Mouse (Mus musculus) limb, embryonic 14.5 days (tissue): ENCODE data around the gene Cadm1. TPM values are rescaled to one million over a fixed set of nuclear protein-coding genes. Genes with fewer than 3 reads are reported as not detected.
A peak's percentile ranks its signal among the peaks of the same experiment; 100 is the strongest.

ENCODE experiments used
- ATAC-seq: fragments of 200-750 bp; cut with Nextera tagmentation; 2 replicates; pipeline ENCODE4 v1.8.0; 2017; ENCODE audit warnings: low read depth, moderate number of reproducible peaks, moderate TSS enrichment; ENCODE audit not compliant: low FRiP score
- DNase-seq: peaks from one replicate; pipeline ENCODE4 v3.0.0-alpha.2; 2015; ENCODE audit warnings: low spot score
- H3K27ac ChIP-seq: fragments of 300-500 bp; sonication (generic); replicated peaks from 2 replicates; pipeline ENCODE4 v1.5.1; 2014; ENCODE audit warnings: low read depth, mild to moderate bottlenecking, low read length, moderate library complexity, mixed read lengths
- H3K27me3 ChIP-seq: fragments of 300-500 bp; sonication (generic); 2 replicates; pipeline ENCODE4 v1.6.1; 2014; ENCODE audit warnings: low read length, mixed read lengths; ENCODE audit not compliant: control insufficient read depth, insufficient read depth
- H3K36me3 ChIP-seq: fragments of 300-500 bp; sonication (generic); 2 replicates; pipeline ENCODE4 v1.6.1; 2014; ENCODE audit warnings: mild to moderate bottlenecking, low read length, moderate library complexity, mixed read lengths; ENCODE audit not compliant: control insufficient read depth, insufficient read depth
- H3K4me1 ChIP-seq: fragments of 300-500 bp; sonication (generic); 2 replicates; pipeline ENCODE4 v1.6.1; 2014; ENCODE audit warnings: antibody characterized with exemption, low read length, mixed read lengths; ENCODE audit not compliant: control insufficient read depth, insufficient read depth
- H3K4me2 ChIP-seq: fragments of 300-500 bp; sonication (generic); replicated peaks from 2 replicates; pipeline ENCODE4 v1.6.1; 2014; ENCODE audit warnings: low read depth, mild to moderate bottlenecking, low read length, moderate library complexity; ENCODE audit not compliant: severe bottlenecking
- H3K4me3 ChIP-seq: fragments of 300-500 bp; sonication (generic); replicated peaks from 2 replicates; pipeline ENCODE4 v1.5.1; 2014; ENCODE audit warnings: low read length
- H3K9ac ChIP-seq: fragments of 300-500 bp; sonication (generic); 2 replicates; pipeline ENCODE4 v1.6.1; 2014; ENCODE audit warnings: mild to moderate bottlenecking, low read depth, low read length, moderate library complexity; ENCODE audit not compliant: severe bottlenecking
- H3K9me3 ChIP-seq: fragments of 300-500 bp; sonication (generic); 2 replicates; pipeline ENCODE4 v1.6.1; 2016; ENCODE audit warnings: low read length; ENCODE audit not compliant: control insufficient read depth
- POLR2A ChIP-seq: fragments of 200-500 bp; IDR thresholded peaks from 2 replicates; pipeline ENCODE4 v1.8.0; 2012; ENCODE audit warnings: inconsistent platforms, mild to moderate bottlenecking, moderate library complexity, borderline replicate concordance; ENCODE audit not compliant: insufficient read depth, insufficient read length; ENCODE audit errors: extremely low read depth
- WGBS: fragments of 180-500 bp; shearing (Covaris S2); extraction: QIAGEN DNeasy Blood & Tissue Kit; methylation state at CpG from one replicate; pipeline ENCODE4 v1.1.7; 2014; 5-methylcytosine and 5-hydroxymethylcytosine counted together
- polyA plus RNA-seq, 2 experiments: library from polyadenylated mRNA; depleted of rRNA in 1 of 2; stranded (reverse) in 1 of 2; unstranded in 1 of 2; fragments of >200 nt; fragmentation: Nextera tagmentation in 1 of 2; extraction: Ambion mirVana in 1 of 2; gene quantifications; 2 replicates each; pipeline versions ENCODE4 v1.2.1 to v1.2.3; 2012 to 2014

Cadm1 gene
- polyA plus RNA-seq, 2 experiments: 15.4 to 37.5 TPM

DNA sequence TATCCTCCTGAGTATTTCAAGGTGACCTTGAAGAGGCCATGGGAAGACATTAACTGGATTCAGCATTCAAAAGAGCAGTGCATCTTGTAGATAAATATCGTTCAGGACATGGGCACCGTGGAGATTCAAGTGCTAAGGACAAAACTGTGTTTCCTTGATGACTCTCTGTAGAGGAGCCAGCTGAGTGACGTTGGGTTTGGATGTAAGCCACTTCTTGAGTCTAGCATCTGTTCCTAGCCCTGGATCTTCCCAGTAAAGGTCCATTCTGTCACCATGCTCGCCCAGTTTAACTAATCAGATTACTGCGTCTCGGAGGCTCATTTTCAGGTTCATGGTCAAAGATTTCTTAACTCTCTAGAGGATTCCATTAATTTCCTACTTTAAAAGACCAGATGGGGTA, 85.1 kb downstream of the Cadm1 start:
- H3K36me3 ChIP-seq: no peaks in the 10 kb centered on the region
- no peak overlapping the region for H3K27ac ChIP-seq
- no peaks in the 10 kb centered on the region; the same call in 1 of the 2 replicates for H3K27me3 ChIP-seq
- H3K9ac ChIP-seq: no peak overlapping the region
- no peaks in the 10 kb centered on the region for H3K9me3 ChIP-seq
- no peak for ATAC-seq
- DNase-seq: no peak
- WGBS: 71% methylated on average over 6 of the region's 6 CpGs
- no peak for TF ChIP-seq POLR2A
- peaks cover 12% of the 10 kb centered on the region for H3K4me1 ChIP-seq
- no peak overlapping the region for H3K4me3 ChIP-seq
- no peak overlapping the region for H3K4me2 ChIP-seq

DNA sequence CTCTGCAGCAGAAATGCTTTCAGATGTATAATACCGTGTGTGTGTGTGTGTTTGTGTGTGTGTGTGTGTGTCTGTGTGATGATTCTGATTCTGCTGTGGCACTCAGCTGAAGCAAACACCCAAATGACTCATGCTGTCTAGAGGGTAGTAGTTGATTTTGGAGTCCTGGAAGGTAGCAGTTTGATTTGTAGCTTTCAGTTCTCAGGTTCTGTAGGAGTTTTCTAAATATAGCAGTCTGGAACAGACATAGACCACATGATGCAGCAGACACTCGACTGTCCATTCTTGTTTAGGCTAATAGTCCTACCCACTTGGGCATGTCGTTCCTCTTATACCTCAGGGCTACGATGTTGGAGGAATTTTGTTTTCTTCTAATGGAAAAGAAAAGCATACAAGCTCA, 86.4 kb downstream of the Cadm1 start:
- Histone ChIP-seq H3K4me2 (no peak overlapping the region), H3K9me3 (no peaks in the 10 kb centered on the region), H3K27ac (no peak overlapping the region), H3K27me3 (no peaks in the 10 kb centered on the region; the same call in 1 of the 2 replicates), H3K36me3 (no peaks in the 10 kb centered on the region), H3K4me3 (no peak overlapping the region), H3K9ac (no peak overlapping the region), H3K4me1 (peaks cover 16% of the 10 kb centered on the region)
- no peak for ATAC-seq
- no peak for TF ChIP-seq POLR2A
- 61% methylated on average over 4 of the region's 4 CpGs for WGBS
- DNase-seq: no peak

DNA sequence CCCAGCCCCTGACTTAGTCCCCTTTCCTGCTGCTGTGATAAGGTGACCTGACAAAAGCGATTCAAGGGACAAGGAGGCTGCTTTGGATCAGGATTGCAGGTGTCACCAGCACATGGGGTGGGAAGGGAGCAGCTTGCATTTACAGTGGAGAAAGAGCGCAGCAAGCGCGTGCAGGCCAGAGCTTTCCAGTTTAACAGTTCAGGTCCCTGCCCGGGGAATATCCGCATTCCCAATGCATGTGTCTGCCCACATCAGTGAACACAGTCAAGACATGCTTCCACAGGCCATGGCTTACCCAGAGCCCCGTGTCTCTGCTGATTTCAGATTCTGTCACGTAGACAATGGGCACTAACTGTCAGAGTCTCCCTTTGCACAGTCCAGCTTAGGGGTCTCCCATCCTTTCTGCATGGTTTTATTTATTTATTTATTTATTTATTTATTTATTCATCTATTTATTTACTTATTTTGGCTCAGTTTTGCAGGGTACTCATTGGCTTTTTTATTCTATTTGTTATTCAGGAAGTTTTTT, 89.6 kb downstream of the Cadm1 start:
- Histone ChIP-seq H3K36me3 (no peaks in the 10 kb centered on the region), H3K4me2 (no peak overlapping the region), H3K27me3 (no peaks in the 10 kb centered on the region), H3K9me3 (no peaks in the 10 kb centered on the region), H3K4me3 (no peak overlapping the region), H3K27ac (no peak overlapping the region), H3K9ac (no peak overlapping the region), H3K4me1 (peaks cover 21% of the 10 kb centered on the region)
- DNase-seq (no peak), ATAC-seq (no peak)
- 66% methylated on average over 8 of the region's 8 CpGs for WGBS
- no peak for TF ChIP-seq POLR2A

DNA sequence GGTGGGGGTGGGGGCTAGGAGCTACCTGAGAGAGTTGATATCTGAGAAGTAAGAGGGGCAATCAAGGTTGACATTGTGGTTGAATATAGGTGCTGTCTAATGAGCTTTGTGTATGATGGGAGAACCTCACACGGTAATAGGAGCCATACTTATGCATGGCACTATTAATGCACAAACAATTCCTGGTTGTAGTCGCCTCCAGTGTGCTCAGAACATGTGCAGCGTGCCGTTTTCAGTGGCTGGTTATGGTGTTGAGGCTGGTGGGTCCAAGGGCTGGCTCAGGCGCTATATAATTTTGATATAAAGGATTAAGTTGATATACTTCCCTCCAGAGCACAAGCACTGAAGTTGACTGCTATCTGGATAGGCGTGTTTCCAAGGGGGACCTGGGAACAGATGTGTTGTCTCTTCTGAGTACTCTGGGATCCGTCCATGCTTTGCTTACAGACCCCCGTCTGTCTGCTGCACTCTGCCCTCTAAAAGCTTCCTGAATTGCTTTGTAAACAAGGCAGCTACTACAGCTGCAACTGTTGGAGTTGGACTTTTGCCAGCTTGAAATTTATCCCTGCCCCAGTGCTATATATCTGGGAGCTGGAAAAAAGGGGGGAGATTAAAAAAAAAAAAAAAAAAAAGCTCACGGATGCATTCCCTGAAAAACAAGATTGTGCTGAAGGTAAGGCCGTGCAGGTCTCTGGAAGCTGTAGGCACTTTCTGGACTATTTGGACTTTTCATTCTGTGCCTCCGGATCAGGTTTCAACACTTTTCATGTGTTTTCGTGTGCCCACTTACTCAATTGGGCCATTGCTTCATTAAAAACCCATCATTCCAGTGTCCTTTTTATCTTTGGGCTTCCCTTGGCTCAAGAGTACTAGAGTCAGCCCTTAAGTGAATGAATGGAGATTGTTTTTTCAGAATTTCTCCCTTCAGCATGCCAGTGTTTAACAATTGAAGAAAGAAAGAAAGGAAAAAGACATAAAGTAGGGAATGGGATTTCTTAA, 93.8 kb downstream of the Cadm1 start:
- DNase-seq (peak; percentile 55), ATAC-seq (no peak; the same call in 1 of the 2 replicates)
- H3K27ac ChIP-seq: no peak overlapping the region
- H3K27me3 ChIP-seq: no peaks in the 10 kb centered on the region
- TF ChIP-seq POLR2A: no peak
- H3K9me3 ChIP-seq: no peaks in the 10 kb centered on the region
- H3K36me3 ChIP-seq: no peaks in the 10 kb centered on the region
- peaks cover 31% of the 10 kb centered on the region for H3K4me1 ChIP-seq
- no peak overlapping the region for H3K4me3 ChIP-seq
- H3K9ac ChIP-seq: no peak overlapping the region
- H3K4me2 ChIP-seq: no peak overlapping the region
- WGBS: 28% methylated on average over 12 of the region's 12 CpGs

DNA sequence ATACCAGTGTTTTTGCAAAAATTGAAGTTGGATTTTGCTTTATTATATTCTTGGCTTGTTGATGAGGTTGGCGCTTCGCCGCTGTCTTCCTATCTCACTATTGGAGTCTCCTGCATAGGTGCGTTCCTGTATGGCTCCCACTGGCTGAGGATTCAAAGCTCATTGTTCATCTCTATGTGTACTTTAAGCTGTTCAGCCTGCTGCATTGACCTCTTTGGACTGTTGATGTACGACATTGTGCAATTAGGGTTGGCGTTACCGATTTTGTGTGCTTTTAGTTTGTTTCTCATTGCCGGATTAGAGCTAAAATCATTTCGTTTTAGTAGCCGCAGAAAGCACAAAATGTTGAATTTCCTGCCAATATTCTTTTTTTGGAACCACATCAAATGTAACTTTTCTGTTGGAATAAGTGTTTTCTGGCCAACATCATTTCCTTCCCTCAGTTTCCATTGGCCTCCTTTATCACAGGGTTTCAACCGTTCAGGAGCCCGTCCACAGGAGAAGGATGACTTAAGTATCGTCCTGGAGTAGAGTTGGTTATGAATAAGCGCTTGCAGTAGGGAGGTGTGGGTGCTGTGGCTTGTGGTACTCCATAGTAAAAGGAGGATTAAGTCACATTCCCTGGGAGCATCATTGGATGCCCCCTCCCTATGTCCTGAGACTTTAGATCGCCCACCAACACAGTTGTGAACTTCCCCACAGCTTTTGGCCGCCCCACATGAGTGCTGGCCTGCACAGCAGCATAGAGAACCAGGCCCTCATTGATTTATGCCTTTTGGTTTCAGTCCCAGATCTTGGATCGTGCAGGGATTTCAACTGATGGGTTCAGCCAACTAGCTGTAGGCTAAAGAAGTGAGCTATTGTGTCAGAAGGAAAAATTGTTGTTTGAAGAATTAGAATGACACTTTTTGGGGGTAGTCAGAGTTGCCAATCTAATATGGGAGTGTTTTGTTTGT, 94.9 kb downstream of the Cadm1 start:
- 73% methylated on average over 17 of the region's 17 CpGs for WGBS
- H3K4me3 ChIP-seq: no peak overlapping the region
- no peaks in the 10 kb centered on the region for H3K9me3 ChIP-seq
- H3K4me1 ChIP-seq: peaks cover 31% of the 10 kb centered on the region
- TF ChIP-seq POLR2A: no peak
- H3K4me2 ChIP-seq: no peak overlapping the region
- H3K36me3 ChIP-seq: no peaks in the 10 kb centered on the region
- ATAC-seq (peak; percentile 68), DNase-seq (peak; percentile 92)
- H3K9ac ChIP-seq: no peak overlapping the region
- no peaks in the 10 kb centered on the region for H3K27me3 ChIP-seq
- H3K27ac ChIP-seq: peak overlapping the region; percentile 52; the same call in 1 of the 2 replicates
